Mouse (Mus musculus): Measurements from ENCODE around the gene Acvr2b. TPM values are rescaled to one million over a fixed set of nuclear protein-coding genes. Genes with fewer than 3 reads are reported as not detected.

The Acvr2b gene
- polyA plus RNA-seq, 1 experiment = 1.3 TPM

DNA sequence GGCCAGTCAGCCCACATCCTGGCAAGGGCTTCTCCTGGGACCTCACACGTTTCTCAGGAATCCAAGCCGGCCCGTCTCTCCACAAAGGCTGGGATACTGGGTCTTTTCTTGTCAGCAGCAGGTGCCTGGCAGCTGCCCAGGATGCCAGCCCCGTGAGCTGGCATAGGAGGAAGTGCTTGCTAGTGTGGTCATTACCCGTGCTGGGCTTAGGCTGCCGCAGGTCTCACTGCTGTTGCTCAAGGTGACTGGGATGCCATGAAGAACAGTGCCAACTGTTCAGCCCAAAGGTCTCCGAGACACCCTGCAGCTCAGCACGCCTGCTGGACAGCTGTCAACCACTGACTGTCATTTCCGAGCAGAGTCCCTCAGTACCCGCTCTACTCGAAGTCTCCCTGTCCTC, 76.4 kb downstream of the Acvr2b start:
- Histone ChIP-seq H3K27ac (ENCODE audit: insufficient read depth, low read length) (peak overlapping the region; percentile 19), H3K36me3 (ENCODE audit: control insufficient read depth, insufficient read depth, low read length) (no peaks in the 10 kb centered on the region), H3K4me3 (ENCODE audit: extremely low read depth, insufficient read depth, insufficient read length) (no peak overlapping the region), H3K4me1 (ENCODE audit: control insufficient read depth, insufficient read depth, insufficient read length) (no peaks in the 10 kb centered on the region), H3K27me3 (ENCODE audit: control insufficient read depth, insufficient read depth, low read length) (no peaks in the 10 kb centered on the region)
- no peak for DNase-seq (ENCODE audit: low read depth in 1 of 2, low spot score in 2 of 2)
- 54% methylated on average over 11 of the region's 11 CpGs for WGBS
- TF ChIP-seq CTCF (IDR thresholded peaks at IDR 0.05; ENCODE audit: extremely low read depth, insufficient read depth, insufficient read length, insufficient replicate concordance) (no peak), POLR2A (IDR thresholded peaks at IDR 0.05; ENCODE audit: low read depth, low read length) (no peak)

DNA sequence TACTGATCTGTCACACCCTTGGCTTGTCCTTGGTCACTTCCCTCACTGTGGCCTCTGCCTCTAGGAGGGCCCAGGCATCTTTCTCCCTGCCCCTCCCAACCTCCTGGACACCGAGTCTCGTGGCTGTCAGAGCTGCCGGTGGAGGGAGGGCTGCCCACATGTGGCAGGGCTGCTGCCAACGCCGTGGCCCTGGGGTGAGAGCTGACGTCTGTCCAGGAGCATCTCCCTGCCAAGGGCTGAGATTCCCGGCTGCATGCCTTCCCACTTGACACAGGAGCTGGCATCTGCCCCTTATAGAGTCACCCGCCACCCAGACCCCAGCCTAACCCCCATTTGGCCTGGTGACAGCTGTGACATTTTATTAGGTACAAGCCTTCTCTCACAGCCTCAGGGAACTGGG, 77.4 kb downstream of the Acvr2b start:
- H3K4me3 ChIP-seq (ENCODE audit: extremely low read depth, insufficient read depth, insufficient read length) = no peak overlapping the region
- 74% methylated on average over 8 of the region's 8 CpGs for WGBS
- TF ChIP-seq CTCF (IDR thresholded peaks at IDR 0.05; ENCODE audit: extremely low read depth, insufficient read depth, insufficient read length, insufficient replicate concordance) (no peak), POLR2A (IDR thresholded peaks at IDR 0.05; ENCODE audit: low read depth, low read length) (no peak)
- DNase-seq (ENCODE audit: low read depth in 1 of 2, low spot score in 2 of 2) = no peak
- H3K27ac ChIP-seq (ENCODE audit: insufficient read depth, low read length) = no peak overlapping the region
- no peaks in the 10 kb centered on the region for H3K27me3 ChIP-seq (ENCODE audit: control insufficient read depth, insufficient read depth, low read length)
- no peaks in the 10 kb centered on the region for H3K36me3 ChIP-seq (ENCODE audit: control insufficient read depth, insufficient read depth, low read length)
- no peaks in the 10 kb centered on the region; the same call in none of the 2 replicates for H3K4me1 ChIP-seq (ENCODE audit: control insufficient read depth, insufficient read depth, insufficient read length)

DNA sequence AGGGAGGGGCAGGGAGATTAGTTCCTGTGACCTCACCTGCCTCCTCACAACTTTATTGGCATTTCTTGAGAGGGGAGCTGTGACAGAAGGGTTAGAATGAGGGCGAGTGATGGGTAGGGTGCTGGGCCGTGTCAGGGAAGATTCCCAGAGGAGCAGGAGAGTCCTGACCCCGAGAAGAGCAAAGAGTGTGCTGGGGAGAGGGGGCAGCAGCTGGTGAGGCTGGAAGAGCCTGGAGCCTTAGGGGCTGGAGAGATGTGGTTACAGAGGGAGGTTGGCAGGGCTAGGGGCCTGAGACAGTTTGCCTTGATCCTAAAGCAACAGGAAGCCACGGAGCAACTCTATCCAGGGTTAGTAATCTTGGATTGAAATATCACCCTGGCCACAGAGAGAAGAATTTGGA, 79.7 kb downstream of the Acvr2b start:
- TF ChIP-seq POLR2A (IDR thresholded peaks at IDR 0.05; ENCODE audit: low read depth, low read length) = no peak
- TF ChIP-seq CTCF (IDR thresholded peaks at IDR 0.05; ENCODE audit: extremely low read depth, insufficient read depth, insufficient read length, insufficient replicate concordance) = no peak
- no peak overlapping the region for H3K27ac ChIP-seq (ENCODE audit: insufficient read depth, low read length)
- no peak for DNase-seq (ENCODE audit: low read depth in 1 of 2, low spot score in 2 of 2)
- H3K36me3 ChIP-seq (ENCODE audit: control insufficient read depth, insufficient read depth, low read length) = no peaks in the 10 kb centered on the region
- no peaks in the 10 kb centered on the region for H3K27me3 ChIP-seq (ENCODE audit: control insufficient read depth, insufficient read depth, low read length)
- H3K4me3 ChIP-seq (ENCODE audit: extremely low read depth, insufficient read depth, insufficient read length) = no peak overlapping the region
- WGBS = 92% methylated on average over 4 of the region's 4 CpGs
- no peaks in the 10 kb centered on the region; the same call in none of the 2 replicates for H3K4me1 ChIP-seq (ENCODE audit: control insufficient read depth, insufficient read depth, insufficient read length)

DNA sequence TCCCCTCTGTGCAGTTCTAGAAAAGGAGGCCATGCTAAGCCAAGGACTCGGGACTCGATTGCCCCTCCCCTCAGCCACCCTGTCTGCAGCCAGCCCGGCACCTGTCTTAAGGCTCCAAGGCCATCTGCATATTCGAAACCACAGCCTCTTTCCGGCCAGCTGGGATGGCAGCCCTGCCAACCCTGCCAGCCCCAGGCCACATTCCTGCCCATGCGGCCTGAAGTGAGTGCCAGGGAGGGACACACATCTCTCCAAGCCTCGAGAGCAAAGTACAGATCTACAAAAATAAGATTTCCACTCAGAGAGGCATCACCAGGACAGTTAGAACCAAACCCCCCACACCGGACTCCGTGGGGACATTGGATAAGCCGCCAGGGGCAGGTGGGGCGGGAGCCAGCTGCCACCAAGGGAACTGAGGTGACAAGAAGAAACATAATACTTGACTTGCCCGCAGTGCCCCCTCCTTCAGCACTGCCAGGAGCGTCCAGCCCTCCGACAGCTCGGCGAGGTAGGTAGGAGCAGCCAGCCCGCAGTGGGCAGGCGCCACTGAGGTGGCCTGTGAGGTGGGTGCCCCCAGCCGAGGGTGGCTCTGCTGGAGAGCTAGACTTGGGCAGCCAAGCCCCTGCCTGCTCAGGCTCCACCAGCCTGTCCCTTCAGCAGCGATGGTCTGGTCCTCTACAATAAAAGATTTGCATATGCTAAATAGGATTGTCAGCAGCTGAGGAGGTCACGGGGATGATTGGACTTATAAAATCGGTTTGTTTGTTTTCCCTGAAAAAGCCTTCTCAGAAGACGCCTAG, 81.8 kb downstream of the Acvr2b start:
- no peaks in the 10 kb centered on the region for H3K27me3 ChIP-seq (ENCODE audit: control insufficient read depth, insufficient read depth, low read length)
- no peaks in the 10 kb centered on the region for H3K36me3 ChIP-seq (ENCODE audit: control insufficient read depth, insufficient read depth, low read length)
- 54% methylated on average over 23 of the region's 23 CpGs for WGBS
- no peak for DNase-seq (ENCODE audit: low read depth in 1 of 2, low spot score in 2 of 2)
- no peak overlapping the region for H3K27ac ChIP-seq (ENCODE audit: insufficient read depth, low read length)
- H3K4me1 ChIP-seq (ENCODE audit: control insufficient read depth, insufficient read depth, insufficient read length) = no peaks in the 10 kb centered on the region; the same call in none of the 2 replicates
- H3K4me3 ChIP-seq (ENCODE audit: extremely low read depth, insufficient read depth, insufficient read length) = no peak overlapping the region
- TF ChIP-seq POLR2A (IDR thresholded peaks at IDR 0.05; ENCODE audit: low read depth, low read length) (no peak), CTCF (IDR thresholded peaks at IDR 0.05; ENCODE audit: extremely low read depth, insufficient read depth, insufficient read length, insufficient replicate concordance) (no peak)

DNA sequence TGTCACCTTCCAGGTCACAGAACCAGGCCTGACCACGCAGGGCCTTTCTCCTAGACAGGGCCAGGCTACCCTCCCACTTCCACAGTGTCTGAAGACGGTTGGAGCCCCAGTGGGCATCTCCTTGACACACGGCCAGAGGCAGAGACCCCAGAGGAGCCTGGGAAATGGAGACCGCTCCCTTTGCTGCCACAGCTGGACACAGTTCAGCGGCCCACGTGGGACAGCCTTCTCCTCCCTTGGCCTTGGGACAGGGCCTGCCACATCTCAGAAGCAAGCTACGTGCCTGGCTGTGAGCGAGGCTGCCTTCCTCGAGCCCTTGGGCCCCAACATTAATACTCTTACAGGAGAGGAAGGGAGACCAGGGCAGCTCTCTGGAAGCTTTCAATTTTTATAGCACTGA, 82.5 kb downstream of the Acvr2b start:
- Histone ChIP-seq H3K4me3 (ENCODE audit: extremely low read depth, insufficient read depth, insufficient read length) (no peak overlapping the region), H3K36me3 (ENCODE audit: control insufficient read depth, insufficient read depth, low read length) (no peaks in the 10 kb centered on the region), H3K4me1 (ENCODE audit: control insufficient read depth, insufficient read depth, insufficient read length) (no peaks in the 10 kb centered on the region; the same call in none of the 2 replicates), H3K27me3 (ENCODE audit: control insufficient read depth, insufficient read depth, low read length) (no peaks in the 10 kb centered on the region), H3K27ac (ENCODE audit: insufficient read depth, low read length) (no peak overlapping the region)
- WGBS = 77% methylated on average over 9 of the region's 9 CpGs
- no peak for DNase-seq (ENCODE audit: low read depth in 1 of 2, low spot score in 2 of 2)
- TF ChIP-seq POLR2A (IDR thresholded peaks at IDR 0.05; ENCODE audit: low read depth, low read length) = no peak
- no peak for TF ChIP-seq CTCF (IDR thresholded peaks at IDR 0.05; ENCODE audit: extremely low read depth, insufficient read depth, insufficient read length, insufficient replicate concordance)

Other genes with a start within 250 kb of the Acvr2b start
- gene Acaa1b, start 245.0 kb upstream of the Acvr2b start, polyA plus RNA-seq (2012; rRNA removed) = 0.86 and 0.92 TPM in 2 replicates
- gene Gm47289, start 243.0 kb upstream of the Acvr2b start, polyA plus RNA-seq (2012; rRNA removed) = not detected in 2 replicates
- gene Slc22a13, start 193.0 kb upstream of the Acvr2b start, polyA plus RNA-seq (2012; rRNA removed) = 0.07 and 0.13 TPM in 2 replicates
- gene Oxsr1, start 79.7 kb upstream of the Acvr2b start, polyA plus RNA-seq (2012; rRNA removed) = 9.4 and 9.5 TPM in 2 replicates
- 138 and 173 TPM in 2 replicates for gene Acaa1a, start 62.4 kb upstream of the Acvr2b start, polyA plus RNA-seq (2012; rRNA removed)
- gene Myd88, start 60.7 kb upstream of the Acvr2b start, polyA plus RNA-seq (2012; rRNA removed) = 27.0 and 33.5 TPM in 2 replicates
- 1.3 and 2.0 TPM in 2 replicates for gene Xylb, start 44.7 kb upstream of the Acvr2b start, polyA plus RNA-seq (2012; rRNA removed)
- gene Slc22a14, start 36.6 kb upstream of the Acvr2b start, polyA plus RNA-seq (2012; rRNA removed) = 0.19 and 0.22 TPM in 2 replicates
- 1.9 and 2.2 TPM in 2 replicates for gene Exog, start 42.8 kb downstream of the Acvr2b start, polyA plus RNA-seq (2012; rRNA removed)
- 1.4 and 1.9 TPM in 2 replicates for gene Scn5a, start 176.9 kb downstream of the Acvr2b start, polyA plus RNA-seq (2012; rRNA removed)

All from spleen, adult 2 months (tissue).